Mouse (Mus musculus) liver, embryonic 18 days (tissue): ENCODE measurements around the gene Gm10577. TPM values are rescaled to one million over a fixed set of nuclear protein-coding genes. Genes with fewer than 3 reads are reported as not detected.

Experiments used
- polyA plus RNA-seq: library from polyadenylated mRNA; depleted of rRNA; stranded (reverse); fragments of >200 nt; gene quantifications from 2 replicates; pipeline ENCODE4 v1.2.3, GENCODE M21; 2012; rRNA removed

Gm10577 gene
- not detected in 2 replicates for polyA plus RNA-seq

GRCm38 (mm10) chr4:101020596-101020995, at the start of gene Gm10577:
Gene Gm10577, minus strand, starts transcription at chr4:101020696.

GRCm38 (mm10) chr4:101068786-101069153, 48.3 kb upstream of the Gm10577 start, which contains the start of gene Raver2:
Gene Raver2, plus strand, starts transcription at chr4:101068983.

Other genes starting within 250 kb of the Gm10577 start
- 5.2 and 7.0 TPM in 2 replicates for gene Cachd1, start 244.0 kb downstream of the Gm10577 start, polyA plus RNA-seq
- 0.32 and 0.44 TPM in 2 replicates for gene Raver2, start 48.3 kb upstream of the Gm10577 start, polyA plus RNA-seq
- 23.7 TPM in 2 replicates for gene Jak1, start 244.6 kb upstream of the Gm10577 start, polyA plus RNA-seq